Mouse (Mus musculus) lung, postnatal 4 days (tissue): ENCODE measurements around the gene Txnip.
"Not testable (repeated sequence)": the region's sequence is repeated elsewhere in the genome, so short reads cannot be mapped to it uniquely, and the experiment has no call there.

Experiments used
- DNase-seq, 2 experiments: peaks; one replicate each; pipeline ENCODE4 v3.0.0; 2021

Txnip gene

GRCm38 (mm10) chr3:96594851-96595250, 37.1 kb downstream of the Txnip start:
- DNase-seq = no peak

GRCm38 (mm10) chr3:96595661-96596060, 37.9 kb downstream of the Txnip start:
- no peak for DNase-seq

- peak; percentile 19 to 48 for DNase-seq
These were observed 38.5 kb downstream of the Txnip start, which contains the start of gene Ankrd34a for GRCm38 (mm10) chr3:96596228-96596707. Gene Ankrd34a (plus strand): TSS chr3:96596636.

- DNase-seq = no peak
These were observed 39.1 kb downstream of the Txnip start for GRCm38 (mm10) chr3:96596855-96597254.

GRCm38 (mm10) chr3:96597435-96597891, 39.7 kb downstream of the Txnip start:
- DNase-seq = peak; percentile 21 to 36

GRCm38 (mm10) chr3:96598156-96599068, 40.7 kb downstream of the Txnip start:
- DNase-seq = peak; percentile 74 to 81

- no peak for DNase-seq
These were observed 41.3 kb downstream of the Txnip start for GRCm38 (mm10) chr3:96599069-96599393.

GRCm38 (mm10) chr3:96599411-96599810, 41.7 kb downstream of the Txnip start:
- DNase-seq = no peak

- DNase-seq = peak; percentile 94 to 96
These were observed 43.0 kb downstream of the Txnip start, which contains the start of gene Lix1l for GRCm38 (mm10) chr3:96600639-96601250. Gene Lix1l (plus strand): TSS chr3:96601149.

- peak; percentile 79 to 90 for DNase-seq
These were observed 43.6 kb downstream of the Txnip start for GRCm38 (mm10) chr3:96601251-96601787.

- DNase-seq = peak; percentile 42 to 58
These were observed 44.4 kb downstream of the Txnip start for GRCm38 (mm10) chr3:96601941-96602703.

GRCm38 (mm10) chr3:96602704-96603084, 44.9 kb downstream of the Txnip start:
- DNase-seq = no peak

GRCm38 (mm10) chr3:96603311-96603710, 45.6 kb downstream of the Txnip start:
- peak; percentile 17 to 30 for DNase-seq

- not testable (repeated sequence) for DNase-seq
These were observed 48.2 kb downstream of the Txnip start for GRCm38 (mm10) chr3:96606007-96606406.

- no peak for DNase-seq
These were observed 48.9 kb downstream of the Txnip start for GRCm38 (mm10) chr3:96606618-96607017.
